Mouse (Mus musculus) ovary, postnatal 10 days (tissue): ENCODE data around the gene Mapk10.

Experiments
- DNase-seq: peaks from one replicate; pipeline ENCODE4 v3.0.0; 2022; ENCODE audit warnings: low spot score

The Mapk10 gene

GRCm38 (mm10) chr5:103211101-103211848, at the start of gene Mapk10:
Mapk10 (minus strand) TSS chr5:103211334.
- peak; percentile 10 for DNase-seq

GRCm38 (mm10) chr5:103256144-103256543, 45.0 kb upstream of the Mapk10 start:
- no peak for DNase-seq

GRCm38 (mm10) chr5:103242430-103242829, 31.3 kb upstream of the Mapk10 start:
- no peak for DNase-seq

GRCm38 (mm10) chr5:103231822-103232221, 20.7 kb upstream of the Mapk10 start:
- DNase-seq = no peak

GRCm38 (mm10) chr5:103230334-103230733, 19.2 kb upstream of the Mapk10 start:
- no peak for DNase-seq

- DNase-seq = no peak
Observed at GRCm38 (mm10) chr5:103229321-103229720, 18.2 kb upstream of the Mapk10 start.

GRCm38 (mm10) chr5:103221997-103222396, 10.9 kb upstream of the Mapk10 start:
- DNase-seq = no peak

- DNase-seq = no peak
Observed at GRCm38 (mm10) chr5:103210644-103211043, 490 bp downstream of the Mapk10 start.

GRCm38 (mm10) chr5:103210018-103210417, 1.1 kb downstream of the Mapk10 start:
- no peak for DNase-seq

- no peak for DNase-seq
Observed at GRCm38 (mm10) chr5:103209486-103209885, 1.6 kb downstream of the Mapk10 start.

GRCm38 (mm10) chr5:103208869-103209268, 2.3 kb downstream of the Mapk10 start:
- DNase-seq = no peak

- no peak for DNase-seq
Observed at GRCm38 (mm10) chr5:103208021-103208511, 3.1 kb downstream of the Mapk10 start.

GRCm38 (mm10) chr5:103197796-103198325, 13.3 kb downstream of the Mapk10 start:
- no peak for DNase-seq

- no peak for DNase-seq
Observed at GRCm38 (mm10) chr5:103194549-103194948, 16.6 kb downstream of the Mapk10 start.

- DNase-seq = no peak
Observed at GRCm38 (mm10) chr5:103193700-103194099, 17.4 kb downstream of the Mapk10 start.

- no peak for DNase-seq
Observed at GRCm38 (mm10) chr5:103191577-103191976, 19.6 kb downstream of the Mapk10 start.

GRCm38 (mm10) chr5:103184256-103184655, 26.9 kb downstream of the Mapk10 start:
- DNase-seq = no peak

GRCm38 (mm10) chr5:103181622-103182021, 29.5 kb downstream of the Mapk10 start:
- DNase-seq = no peak

- no peak for DNase-seq
Observed at GRCm38 (mm10) chr5:103177010-103177409, 34.1 kb downstream of the Mapk10 start.

GRCm38 (mm10) chr5:103175989-103176388, 35.1 kb downstream of the Mapk10 start:
- no peak for DNase-seq

- DNase-seq = no peak
Observed at GRCm38 (mm10) chr5:103174607-103175006, 36.5 kb downstream of the Mapk10 start.

- DNase-seq = no peak
Observed at GRCm38 (mm10) chr5:103171207-103171606, 39.9 kb downstream of the Mapk10 start.

- DNase-seq = no peak
Observed at GRCm38 (mm10) chr5:103167371-103167770, 43.8 kb downstream of the Mapk10 start.

- no peak for DNase-seq
Observed at GRCm38 (mm10) chr5:103166755-103167154, 44.4 kb downstream of the Mapk10 start.
